Mouse (Mus musculus) A20 (cell line): ENCODE measurements around the gene Cbln3.

Source experiments
- DNase-seq: peaks from one replicate; pipeline ENCODE4 v3.0.0-alpha.2; 2011; ENCODE audit warnings: low read depth, low spot score

The Cbln3 gene

DNA sequence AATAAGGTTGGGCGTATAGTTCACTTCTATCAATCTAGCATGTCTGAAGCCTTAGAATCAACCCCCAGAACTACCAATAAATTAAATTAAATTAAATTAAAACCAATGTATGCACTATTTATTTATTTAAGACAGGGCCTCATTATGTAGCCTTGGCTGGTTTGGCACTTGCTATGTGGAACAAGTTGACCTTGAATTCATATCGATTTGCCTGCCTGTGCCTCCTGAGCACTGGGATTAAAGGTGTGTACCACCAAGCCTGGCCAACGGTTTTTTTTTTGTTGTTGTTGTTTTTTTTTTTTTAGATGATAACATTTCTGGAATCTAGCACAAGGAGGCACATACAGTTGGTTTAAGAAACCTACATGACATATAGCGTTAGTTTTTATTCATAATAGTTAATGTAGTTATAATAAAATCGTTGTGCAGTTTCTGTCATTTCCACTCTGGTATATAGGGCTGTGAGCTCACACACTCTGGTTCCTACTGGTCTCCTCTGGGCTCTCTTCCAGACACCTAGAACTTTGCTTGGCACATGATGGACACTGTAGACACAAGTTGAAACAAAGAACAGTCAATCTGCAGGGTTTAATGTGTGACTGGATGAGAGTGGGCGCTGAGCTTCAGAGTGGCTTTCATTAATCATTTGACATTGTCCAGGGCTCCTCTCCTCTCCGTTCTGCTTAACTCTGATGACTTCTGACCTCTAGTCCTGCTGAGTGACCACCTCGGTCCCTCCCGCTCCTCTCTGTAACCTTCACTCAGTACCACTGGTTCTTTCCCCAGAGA, 38.5 kb downstream of the Cbln3 start:
- DNase-seq, result no peak

- DNase-seq, result peak; percentile 47
Measured at GRCm38 (mm10) chr14:55842794-55843193, 41.4 kb downstream of the Cbln3 start.

GRCm38 (mm10) chr14:55840853-55841366, 43.3 kb downstream of the Cbln3 start:
- DNase-seq, result no peak

- peak; percentile 41 for DNase-seq
Measured at GRCm38 (mm10) chr14:55838740-55839139, 45.5 kb downstream of the Cbln3 start.

GRCm38 (mm10) chr14:55838312-55838711, 45.9 kb downstream of the Cbln3 start:
- DNase-seq, result no peak

- no peak for DNase-seq
Measured at GRCm38 (mm10) chr14:55834808-55835533, 49.2 kb downstream of the Cbln3 start.

- no peak for DNase-seq
Measured at GRCm38 (mm10) chr14:55833126-55833525, 51.1 kb downstream of the Cbln3 start.

DNA sequence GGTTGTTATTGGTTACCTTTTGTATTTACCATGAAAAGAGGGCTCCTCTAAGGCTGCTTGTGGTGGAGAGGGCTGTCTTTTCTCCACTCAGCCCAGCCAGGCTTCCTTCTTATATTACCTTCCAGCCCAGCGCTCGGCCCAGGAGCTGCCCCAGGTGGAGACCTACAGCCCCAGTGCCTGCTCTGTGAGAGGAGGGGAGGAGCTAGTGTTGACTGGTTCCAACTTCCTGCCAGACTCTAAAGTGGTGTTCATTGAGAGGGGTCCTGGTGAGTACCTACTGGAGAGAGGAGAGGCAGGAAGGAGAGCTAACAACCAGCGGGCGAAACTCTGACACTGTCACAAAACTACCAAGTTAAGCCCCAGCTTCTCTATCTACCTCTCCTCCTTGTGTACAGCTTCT, 53.9 kb downstream of the Cbln3 start:
- no peak for DNase-seq

- no peak for DNase-seq
Measured at GRCm38 (mm10) chr14:55829854-55830253, 54.3 kb downstream of the Cbln3 start.
